Mouse (Mus musculus) Muller cell, postnatal 12 days (primary cell): Measurements from ENCODE around the gene Axin1.
"Not testable (repeated sequence)": the region's sequence is repeated elsewhere in the genome, so short reads cannot be mapped to it uniquely, and the experiment has no call there.

Experiments
- DNase-seq: peaks from one replicate; pipeline ENCODE4 v3.0.0-alpha.2; 2015; ENCODE audit errors: inconsistent ontology term

Axin1 gene

GRCm38 (mm10) chr17:26138239-26138836, at the start of gene Axin1:
Axin1 (plus strand) TSS chr17:26138688.
- DNase-seq, result peak; percentile 99

- peak; percentile 98 for DNase-seq
Observed at GRCm38 (mm10) chr17:26089905-26090632, 48.4 kb upstream of the Axin1 start, which contains the start of gene Decr2. Decr2 (minus strand) TSS chr17:26090337.

- no peak for DNase-seq
Observed at GRCm38 (mm10) chr17:26094531-26095110, 43.9 kb upstream of the Axin1 start.

- DNase-seq, result peak; percentile 67
Observed at GRCm38 (mm10) chr17:26095121-26095740, 43.3 kb upstream of the Axin1 start, which contains the start of gene Nme4. Nme4 (minus strand) TSS chr17:26095602.

- DNase-seq, result no peak
Observed at GRCm38 (mm10) chr17:26098461-26098860, 40.0 kb upstream of the Axin1 start.

- not testable (repeated sequence) for DNase-seq
Observed at GRCm38 (mm10) chr17:26099316-26099715, 39.2 kb upstream of the Axin1 start.

GRCm38 (mm10) chr17:26100166-26100565, 38.3 kb upstream of the Axin1 start:
- DNase-seq, result peak; percentile 61

- peak; percentile 69 for DNase-seq
Observed at GRCm38 (mm10) chr17:26101478-26101877, 37.0 kb upstream of the Axin1 start.

GRCm38 (mm10) chr17:26105619-26106018, 32.9 kb upstream of the Axin1 start:
- no peak for DNase-seq

GRCm38 (mm10) chr17:26110156-26110555, 28.3 kb upstream of the Axin1 start:
- DNase-seq, result no peak

- DNase-seq, result no peak
Observed at GRCm38 (mm10) chr17:26111024-26111423, 27.5 kb upstream of the Axin1 start.

- no peak for DNase-seq
Observed at GRCm38 (mm10) chr17:26111722-26112121, 26.8 kb upstream of the Axin1 start.

- no peak for DNase-seq
Observed at GRCm38 (mm10) chr17:26112751-26113150, 25.7 kb upstream of the Axin1 start.

GRCm38 (mm10) chr17:26113181-26113948, 25.1 kb upstream of the Axin1 start, which contains the start of gene Tmem8:
Tmem8 (plus strand) TSS chr17:26113299.
- peak; percentile 81 for DNase-seq

GRCm38 (mm10) chr17:26114061-26114460, 24.4 kb upstream of the Axin1 start:
- no peak for DNase-seq

GRCm38 (mm10) chr17:26114461-26114860, 24.0 kb upstream of the Axin1 start:
- not testable (repeated sequence) for DNase-seq

- DNase-seq, result no peak
Observed at GRCm38 (mm10) chr17:26115205-26115898, 23.1 kb upstream of the Axin1 start.

- no peak for DNase-seq
Observed at GRCm38 (mm10) chr17:26115956-26116487, 22.5 kb upstream of the Axin1 start.

- DNase-seq, result no peak
Observed at GRCm38 (mm10) chr17:26116503-26117258, 21.8 kb upstream of the Axin1 start.
